21 mouse cellular contexts compared by ENCODE assay signal in genomic region chr17:47524991-47525390, GRCm38 (mm10). TPM values are rescaled to one million over a fixed set of nuclear protein-coding genes. Genes with fewer than 3 reads are reported as not detected.
DNase-seq lines count a peak whose midpoint lies in the region; ATAC-seq and TF ChIP-seq lines count a peak whose summit lies in the region.
"Had no signal": no experiment of that assay in that cellular context is flagged by ENCODE, and none has a peak within 500 bp of the region (broad histone marks: within the 10 kb centered on the region; RNA-seq: fewer than 3 reads in every experiment).

No protein-coding gene starts in this region.

- no peak overlapping the region for H3K9ac ChIP-seq in heart, adult 2 months (ENCODE audit: low read depth, low read length)
- no peak overlapping the region for H3K9ac ChIP-seq in heart, embryonic 11.5 days (ENCODE audit: low read depth, low read length)
- H3K9ac ChIP-seq in intestine, embryonic 16.5 days (ENCODE audit: low read depth, low read length) = no peak overlapping the region
- H3K9ac ChIP-seq in intestine, postnatal 0 days (ENCODE audit: low read depth, low read length) = no peak overlapping the region
- H3K9ac ChIP-seq in stomach, embryonic 14.5 days (replicated peaks; ENCODE audit: low read depth, low read length) = no peak overlapping the region
- H3K9ac ChIP-seq in stomach, postnatal 0 days (ENCODE audit: low read length) = no peak overlapping the region
- H3K9ac ChIP-seq: hindbrain, embryonic 14.5 days had no signal

- TF ChIP-seq CTCF in heart, adult 2 months (IDR thresholded peaks at IDR 0.05) = no peak
- no peak for TF ChIP-seq CTCF in intestine, postnatal 0 days (IDR thresholded peaks at IDR 0.05; ENCODE audit: low read depth)
- no peak for TF ChIP-seq CTCF in stomach, postnatal 0 days (IDR thresholded peaks at IDR 0.05; ENCODE audit: low read depth)

- intact Hi-C loops in heart, adult 2 months (cut with DNase I) = loop anchor here (5.0 kb wide), 1 partner anchor 37 kb away; no protein-coding TSS in a partner anchor

- no peaks in the 10 kb centered on the region for H3K36me3 ChIP-seq in heart, adult 2 months (ENCODE audit: control insufficient read depth, insufficient read depth, low read length)
- no peaks in the 10 kb centered on the region for H3K36me3 ChIP-seq in heart, embryonic 11.5 days (ENCODE audit: control insufficient read depth, insufficient read depth, low read length)
- H3K36me3 ChIP-seq in intestine, embryonic 16.5 days (ENCODE audit: control insufficient read depth, insufficient read depth, low read length) = no peaks in the 10 kb centered on the region
- H3K36me3 ChIP-seq in intestine, postnatal 0 days (ENCODE audit: control insufficient read depth, insufficient read depth) = no peaks in the 10 kb centered on the region
- no peaks in the 10 kb centered on the region for H3K36me3 ChIP-seq in stomach, embryonic 14.5 days (ENCODE audit: control insufficient read depth, insufficient read depth, low read length)
- no peaks in the 10 kb centered on the region for H3K36me3 ChIP-seq in stomach, postnatal 0 days (ENCODE audit: control insufficient read depth, insufficient read depth, low read length)
- H3K36me3 ChIP-seq: forebrain, embryonic 10.5 days; midbrain, embryonic 10.5 days had no signal

- H3K9me3 ChIP-seq in heart, embryonic 11.5 days (replicated peaks; ENCODE audit: control insufficient read depth, low read length) = no peaks in the 10 kb centered on the region
- no peaks in the 10 kb centered on the region for H3K9me3 ChIP-seq in intestine, embryonic 16.5 days (ENCODE audit: control insufficient read depth, low read length)
- no peaks in the 10 kb centered on the region for H3K9me3 ChIP-seq in intestine, postnatal 0 days (ENCODE audit: control insufficient read depth)
- H3K9me3 ChIP-seq in stomach, embryonic 14.5 days (ENCODE audit: control insufficient read depth, low read depth, low read length) = no peaks in the 10 kb centered on the region
- H3K9me3 ChIP-seq in stomach, postnatal 0 days (ENCODE audit: control insufficient read depth, low read length) = no peaks in the 10 kb centered on the region
- H3K9me3 ChIP-seq: forebrain, embryonic 10.5 days; midbrain, embryonic 10.5 days had no signal

- peaks cover 15% of the 10 kb centered on the region for H3K4me1 ChIP-seq in heart, adult 2 months (ENCODE audit: control insufficient read depth, insufficient read depth, low read length)
- peaks cover 72% of the 10 kb centered on the region for H3K4me1 ChIP-seq in heart, embryonic 11.5 days (ENCODE audit: control insufficient read depth, insufficient read depth, low read length)
- H3K4me1 ChIP-seq in intestine, embryonic 16.5 days (ENCODE audit: control insufficient read depth, insufficient read depth, low read length) = peaks cover 47% of the 10 kb centered on the region
- peaks cover 32% of the 10 kb centered on the region for H3K4me1 ChIP-seq in intestine, postnatal 0 days (replicated peaks; ENCODE audit: control insufficient read depth, insufficient read depth, low read length)
- peaks cover 55% of the 10 kb centered on the region for H3K4me1 ChIP-seq in stomach, embryonic 14.5 days (ENCODE audit: control insufficient read depth, insufficient read depth, low read length)
- peaks cover 25% of the 10 kb centered on the region for H3K4me1 ChIP-seq in stomach, postnatal 0 days (replicated peaks; ENCODE audit: control insufficient read depth, insufficient read depth)

- WGBS in heart, adult 2 months = 79% methylated on average over 6 of the region's 6 CpGs
- WGBS in heart, embryonic 11.5 days (ENCODE audit: insufficient replicate concordance) = 84% methylated on average over 6 of the region's 6 CpGs
- 77% methylated on average over 6 of the region's 6 CpGs for WGBS in intestine, embryonic 16.5 days
- 87% methylated on average over 6 of the region's 6 CpGs for WGBS in intestine, postnatal 0 days
- WGBS in stomach, embryonic 14.5 days = 81% methylated on average over 6 of the region's 6 CpGs
- 59% methylated on average over 6 of the region's 6 CpGs for WGBS in stomach, postnatal 0 days

- TF ChIP-seq POLR2A in heart, adult 2 months (IDR thresholded peaks at IDR 0.05; ENCODE audit: insufficient read depth, low read depth, low read length) = no peak

- ATAC-seq in heart, embryonic 11.5 days (replicated peaks; ENCODE audit: insufficient number of reproducible peaks, low FRiP score, low TSS enrichment) = no peak
- ATAC-seq in intestine, embryonic 16.5 days = no peak
- ATAC-seq in intestine, postnatal 0 days = no peak
- no peak for ATAC-seq in stomach, embryonic 14.5 days (ENCODE audit: insufficient number of reproducible peaks, insufficient read depth, low FRiP score, low read depth)
- ATAC-seq in stomach, postnatal 0 days (ENCODE audit: low FRiP score, low TSS enrichment) = no peak
- ATAC-seq: inflammation-experienced regulatory T-cells, adult 6 months; lung, postnatal 0 days had no signal

- no peak overlapping the region for H3K4me3 ChIP-seq in heart, adult 2 months
- H3K4me3 ChIP-seq in heart, embryonic 11.5 days (ENCODE audit: low read depth, low read length) = no peak overlapping the region
- H3K4me3 ChIP-seq in intestine, embryonic 16.5 days (ENCODE audit: low read length) = no peak overlapping the region
- no peak overlapping the region for H3K4me3 ChIP-seq in intestine, postnatal 0 days (ENCODE audit: low read depth, low read length)
- no peak overlapping the region for H3K4me3 ChIP-seq in stomach, embryonic 14.5 days (ENCODE audit: low read depth, low read length)
- no peak overlapping the region for H3K4me3 ChIP-seq in stomach, postnatal 0 days (ENCODE audit: low read depth, low read length)
- H3K4me3 ChIP-seq: forebrain, embryonic 10.5 days; left cerebral cortex, adult 2 months; midbrain, embryonic 10.5 days had no signal

- H3K4me2 ChIP-seq in heart, embryonic 11.5 days = no peak overlapping the region
- H3K4me2 ChIP-seq in intestine, embryonic 16.5 days (ENCODE audit: low read depth, low read length) = no peak overlapping the region
- H3K4me2 ChIP-seq in intestine, postnatal 0 days (replicated peaks; ENCODE audit: low read depth) = no peak overlapping the region
- H3K4me2 ChIP-seq in stomach, embryonic 14.5 days (replicated peaks; ENCODE audit: low read depth, low read length) = no peak overlapping the region
- H3K4me2 ChIP-seq in stomach, postnatal 0 days (replicated peaks; ENCODE audit: low read depth) = no peak overlapping the region
- H3K4me2 ChIP-seq: hindbrain, embryonic 14.5 days had no signal

- no peak for TF ChIP-seq EP300 in heart, adult 2 months (IDR thresholded peaks at IDR 0.05; ENCODE audit: insufficient read depth, low read depth, low read length)
- TF ChIP-seq EP300 in stomach, postnatal 0 days (optimal IDR thresholded peaks at IDR 0.05) = no peak

- DNase-seq in heart, adult 2 months = no peak
- no peak for DNase-seq in stomach, postnatal 0 days (ENCODE audit: low spot score)
- DNase-seq in B cell, adult 2 months = no peak
- DNase-seq: adrenal gland, adult 2 months; cerebellum, adult 18-20 months; cerebellum, postnatal 14 days; heart, postnatal 4 days; kidney, adult 8-10 months; kidney, postnatal 10 days; thymus, postnatal 14 days had no signal

- no peaks in the 10 kb centered on the region for H3K27me3 ChIP-seq in heart, adult 2 months (ENCODE audit: control insufficient read depth, insufficient read depth, low read length)
- no peaks in the 10 kb centered on the region for H3K27me3 ChIP-seq in heart, embryonic 11.5 days (ENCODE audit: control insufficient read depth, insufficient read depth, low read length)
- no peaks in the 10 kb centered on the region for H3K27me3 ChIP-seq in intestine, embryonic 16.5 days (replicated peaks; ENCODE audit: control insufficient read depth, insufficient read depth, low read length)
- H3K27me3 ChIP-seq in intestine, postnatal 0 days (replicated peaks; ENCODE audit: control insufficient read depth, insufficient read depth, low read length) = no peaks in the 10 kb centered on the region
- H3K27me3 ChIP-seq in stomach, embryonic 14.5 days (ENCODE audit: control insufficient read depth, insufficient read depth, low read length) = no peaks in the 10 kb centered on the region
- H3K27me3 ChIP-seq in stomach, postnatal 0 days (ENCODE audit: control insufficient read depth, insufficient read depth, low read length) = no peaks in the 10 kb centered on the region
- H3K27me3 ChIP-seq: CH12.LX had no signal

- H3K27ac ChIP-seq in heart, adult 2 months = peak overlapping the region; percentile 57
- no peak overlapping the region for H3K27ac ChIP-seq in heart, embryonic 11.5 days (ENCODE audit: low read depth, low read length)
- 0 out of 2 replicates have a peak overlapping the region, but pooled peaks have one; percentile 23 for H3K27ac ChIP-seq in intestine, embryonic 16.5 days (ENCODE audit: low read length)
- H3K27ac ChIP-seq in intestine, postnatal 0 days (ENCODE audit: low read depth, low read length) = no peak overlapping the region
- peak overlapping the region; percentile 36; the same call in 1 of the 2 replicates for H3K27ac ChIP-seq in stomach, embryonic 14.5 days (ENCODE audit: low read length)
- no peak overlapping the region; the same call in 1 of the 2 replicates for H3K27ac ChIP-seq in stomach, postnatal 0 days (replicated peaks)
- H3K27ac ChIP-seq: forebrain, embryonic 10.5 days; hindbrain, embryonic 14.5 days; left cerebral cortex, adult 2 months had no signal

- no peaks in the 10 kb centered on the region for H3K79me2 ChIP-seq in heart, adult 2 months (replicated peaks; ENCODE audit: control insufficient read depth, insufficient read depth, low read length)

RNA-seq across cellular contexts. Expression of gene Ccnd3, which starts 20.1 kb away (rescaled TPM):
- total RNA-seq in heart, adult 2 months (2021) = 10 to 100 TPM; 75.9 to 83.7 TPM
- 75.1 and 77.5 TPM in 2 replicates for polyA plus RNA-seq in heart, adult 2 months (2012; rRNA removed)
- 559 and 565 TPM in 2 replicates for polyA plus RNA-seq in heart, embryonic 11.5 days (2014; fragmentation: Nextera tagmentation; extraction: Ambion mirVana)
- polyA plus RNA-seq in intestine, embryonic 16.5 days (2015; fragmentation: Nextera tagmentation; extraction: Ambion mirVana) = 371 and 393 TPM in 2 replicates
- 175 and 180 TPM in 2 replicates for polyA plus RNA-seq in intestine, postnatal 0 days (2015; fragmentation: Nextera tagmentation; extraction: Ambion mirVana)
- 425 and 428 TPM in 2 replicates for polyA plus RNA-seq in stomach, embryonic 14.5 days (2014; fragmentation: Nextera tagmentation; extraction: Ambion mirVana)
- 219 and 242 TPM in 2 replicates for polyA plus RNA-seq in stomach, postnatal 0 days (2015; fragmentation: Nextera tagmentation; extraction: Ambion mirVana)

RNA-seq across cellular contexts. Expression of gene Taf8, which starts 22.9 kb away (rescaled TPM):
- 10 to 100 TPM; 10.8 to 12.5 TPM for total RNA-seq in heart, adult 2 months (2021)
- 14.2 and 21.0 TPM in 2 replicates for polyA plus RNA-seq in heart, adult 2 months (2012; rRNA removed)
- polyA plus RNA-seq in heart, embryonic 11.5 days (2014; fragmentation: Nextera tagmentation; extraction: Ambion mirVana) = 15.9 and 18.3 TPM in 2 replicates
- 19.1 and 20.4 TPM in 2 replicates for polyA plus RNA-seq in intestine, embryonic 16.5 days (2015; fragmentation: Nextera tagmentation; extraction: Ambion mirVana)
- 8.3 and 9.2 TPM in 2 replicates for polyA plus RNA-seq in intestine, postnatal 0 days (2015; fragmentation: Nextera tagmentation; extraction: Ambion mirVana)
- 24.5 and 27.3 TPM in 2 replicates for polyA plus RNA-seq in stomach, embryonic 14.5 days (2014; fragmentation: Nextera tagmentation; extraction: Ambion mirVana)
- polyA plus RNA-seq in stomach, postnatal 0 days (2015; fragmentation: Nextera tagmentation; extraction: Ambion mirVana) = 11.0 and 11.1 TPM in 2 replicates

Comparison
In these comparisons a context has a peak if more than half of its experiments do, and no peak if none do; other contexts are left out.
1. H3K27ac ChIP-seq: peak in heart, adult 2 months (single experiment), intestine, embryonic 16.5 days (single experiment) and stomach, embryonic 14.5 days (single experiment); none in heart, embryonic 11.5 days (single experiment), intestine, postnatal 0 days (single experiment) and stomach, postnatal 0 days (single experiment).